Mouse (Mus musculus) kidney, postnatal 25 days (tissue): ENCODE data around the gene Tet2.
"Not testable (repeated sequence)": the region's sequence is repeated elsewhere in the genome, so short reads cannot be mapped to it uniquely, and the experiment has no call there.

ENCODE experiments used
- DNase-seq, 2 experiments: peaks; one replicate each; pipeline ENCODE4 v3.0.0; 2021; ENCODE audit warnings: mixed read lengths in 2 of 2

Gene Tet2

DNA sequence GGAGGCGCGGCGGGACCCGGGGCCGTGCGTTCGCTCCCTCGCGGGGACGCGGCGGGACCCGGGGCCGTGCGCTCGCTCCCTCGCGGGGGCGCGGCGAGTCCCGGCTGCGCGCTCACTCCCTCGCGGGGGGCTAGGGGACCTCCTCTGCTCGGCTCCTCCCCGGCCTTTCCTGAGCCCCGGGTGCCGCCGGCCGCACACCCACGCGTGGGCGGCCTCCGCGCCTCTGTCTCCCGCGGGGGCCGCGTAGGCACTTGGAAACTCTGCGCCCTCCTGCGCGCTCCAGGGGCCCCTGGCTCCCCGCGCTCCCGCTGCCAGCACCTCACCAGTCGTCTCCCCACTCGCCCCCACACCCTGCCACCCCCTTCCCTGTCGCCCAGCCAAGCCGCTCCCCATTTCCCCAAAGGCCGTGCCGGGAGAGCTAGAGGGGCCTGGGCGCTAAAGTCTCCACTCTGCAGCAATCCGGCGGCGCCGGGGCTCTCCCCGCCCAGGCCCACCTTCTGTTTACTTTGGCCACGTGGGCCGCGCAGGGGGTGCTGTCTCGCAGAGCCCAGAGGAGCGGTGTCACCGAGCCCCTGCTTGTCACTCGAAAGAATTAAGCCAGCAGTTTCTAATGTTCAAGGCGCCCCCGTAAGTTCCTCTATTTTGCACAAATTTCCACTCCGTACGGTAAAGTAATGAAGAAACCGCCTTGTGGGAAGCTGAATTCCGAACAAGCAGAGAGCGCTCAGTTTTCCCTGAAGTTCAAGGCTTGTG lies at the start of gene Tet2:
Tet2 (minus strand) TSS at position 589 of the 753 bp plus-strand sequence.
- peak; percentile 56 to 79 for DNase-seq

DNA sequence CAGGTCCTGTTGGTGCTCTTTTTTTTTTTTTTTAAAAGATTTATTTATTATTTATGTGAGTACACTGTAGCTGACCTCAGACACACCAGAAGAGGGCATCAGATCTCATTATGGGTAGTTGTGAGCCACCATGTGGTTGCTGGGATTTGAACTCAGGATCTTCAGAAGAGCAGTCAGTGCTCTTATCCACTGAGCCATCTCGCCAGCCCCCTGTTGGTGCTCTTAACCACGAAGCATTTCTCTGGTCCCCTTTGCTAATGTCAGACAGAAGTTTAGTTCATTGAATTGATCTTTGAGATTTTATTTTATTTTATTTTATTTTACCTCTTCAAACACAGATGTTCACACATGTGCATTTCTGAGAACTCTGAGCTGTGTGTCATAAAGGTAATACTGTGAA lies 48.1 kb upstream of the Tet2 start:
- DNase-seq = not testable (repeated sequence)

DNA sequence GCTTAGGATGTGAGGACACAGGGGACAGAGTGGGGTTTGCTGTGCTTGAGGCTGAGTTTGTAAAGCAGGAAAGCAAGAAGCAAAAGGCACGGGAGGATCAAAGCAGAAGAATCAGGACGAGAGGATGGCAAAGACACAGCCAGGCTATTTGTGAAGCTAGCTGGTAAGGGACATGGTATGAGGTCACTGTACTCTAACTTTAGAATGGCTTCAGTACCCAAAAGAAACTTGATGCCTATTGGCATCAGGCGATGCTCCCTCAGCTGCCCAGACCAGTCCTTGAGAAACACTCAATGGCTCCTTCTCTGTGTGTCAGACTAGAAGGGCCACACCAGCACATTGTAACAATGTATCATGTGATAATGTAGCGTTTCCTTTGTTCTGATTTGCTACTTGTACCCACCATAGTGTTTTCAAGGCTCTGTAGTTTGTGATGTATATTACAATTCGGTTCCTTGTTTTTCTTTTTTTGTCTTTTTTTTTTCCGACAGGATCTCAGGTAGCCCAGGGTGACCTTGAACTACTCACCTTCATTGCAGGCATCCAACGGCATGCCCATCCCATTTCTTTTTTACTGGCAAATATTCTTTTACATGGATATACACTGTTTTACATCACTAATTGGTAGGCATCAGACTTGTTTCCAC lies 45.7 kb upstream of the Tet2 start:
- no peak for DNase-seq

DNA sequence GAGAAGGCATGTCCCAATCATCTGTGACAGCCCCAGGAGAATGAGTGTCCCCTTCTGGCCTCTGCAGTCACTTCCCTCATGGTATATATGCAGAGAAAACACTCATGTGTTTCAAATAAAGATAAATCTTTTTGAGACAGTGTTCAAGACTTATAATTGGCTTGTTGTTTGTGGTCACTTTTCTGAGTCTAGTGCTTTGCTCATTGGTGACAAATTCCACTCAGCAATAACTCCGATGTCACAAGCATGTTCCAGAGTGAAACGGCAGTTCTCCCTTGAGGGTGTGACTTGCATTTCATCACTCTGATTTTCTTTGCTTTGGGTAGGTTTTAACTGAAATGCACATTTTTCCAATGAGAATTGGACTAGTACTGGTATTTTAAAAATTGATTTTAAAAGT lies 40.1 kb upstream of the Tet2 start:
- DNase-seq = no peak

DNA sequence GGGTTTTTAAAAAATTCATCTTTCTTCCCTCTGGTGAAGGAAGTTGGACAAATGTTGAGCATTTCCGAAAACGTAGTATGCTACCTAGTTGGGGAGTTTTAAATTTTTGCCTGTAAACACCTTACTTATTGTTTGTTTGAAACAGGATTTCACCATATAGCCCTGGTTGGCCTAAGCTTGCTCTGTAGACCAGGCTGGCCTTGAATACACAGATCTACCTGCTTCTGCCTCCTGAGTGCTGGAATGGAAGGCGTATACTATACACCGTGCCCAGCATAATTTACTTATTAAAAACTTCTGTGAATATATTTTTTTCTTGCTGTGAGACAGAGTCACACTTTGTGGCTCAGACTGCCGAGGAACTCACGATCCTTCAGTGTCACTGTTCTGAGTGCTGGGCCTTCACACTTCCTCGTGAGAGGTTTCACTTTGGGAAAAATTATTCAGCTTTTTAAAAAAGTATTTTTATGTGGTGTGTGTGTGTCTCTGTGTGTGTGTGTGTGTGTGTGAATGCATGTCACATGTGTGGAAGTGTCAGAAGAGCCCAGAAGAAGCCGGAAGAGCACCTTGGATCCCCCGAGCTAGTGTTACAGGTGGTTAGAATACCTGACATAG lies 38.6 kb upstream of the Tet2 start:
- no peak for DNase-seq

DNA sequence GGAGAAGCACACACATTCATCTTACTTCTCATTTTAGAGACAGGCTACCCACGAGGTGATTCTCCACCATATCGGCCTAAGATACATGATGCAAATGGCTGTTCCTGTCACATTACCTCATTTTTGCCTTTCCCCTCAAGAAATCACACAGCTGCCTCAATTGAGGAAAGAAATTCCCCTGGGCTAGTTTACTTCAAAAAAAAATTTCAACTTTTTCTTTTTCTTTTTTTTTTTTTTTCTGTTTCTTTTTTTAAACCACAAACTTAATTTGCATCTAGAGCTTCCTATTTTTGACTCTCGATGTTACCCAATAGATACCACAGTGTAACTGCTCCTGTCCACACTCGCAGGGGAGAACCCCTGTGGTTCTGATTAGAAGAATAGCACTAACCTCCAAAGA lies 38.0 kb upstream of the Tet2 start:
- no peak for DNase-seq

DNA sequence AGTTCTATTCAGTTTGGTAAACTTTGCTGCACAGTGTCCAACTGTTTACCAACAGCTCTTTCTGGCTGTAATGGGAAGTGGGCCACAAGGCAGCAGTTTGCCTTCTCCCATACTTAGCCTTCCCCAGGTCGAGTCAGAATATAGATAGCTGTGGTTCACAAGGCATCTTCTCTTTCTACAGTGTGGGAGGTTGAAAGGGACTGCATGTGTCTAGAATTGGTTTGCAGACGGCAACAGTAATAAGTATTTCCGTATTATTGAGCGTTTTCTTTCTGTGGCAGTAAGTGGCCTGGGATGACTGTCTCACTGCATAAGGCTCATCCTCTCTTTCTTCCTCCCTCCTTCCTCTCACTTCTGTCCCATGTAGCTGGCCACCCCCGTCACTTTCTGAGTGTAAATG lies 37.2 kb upstream of the Tet2 start:
- no peak for DNase-seq

DNA sequence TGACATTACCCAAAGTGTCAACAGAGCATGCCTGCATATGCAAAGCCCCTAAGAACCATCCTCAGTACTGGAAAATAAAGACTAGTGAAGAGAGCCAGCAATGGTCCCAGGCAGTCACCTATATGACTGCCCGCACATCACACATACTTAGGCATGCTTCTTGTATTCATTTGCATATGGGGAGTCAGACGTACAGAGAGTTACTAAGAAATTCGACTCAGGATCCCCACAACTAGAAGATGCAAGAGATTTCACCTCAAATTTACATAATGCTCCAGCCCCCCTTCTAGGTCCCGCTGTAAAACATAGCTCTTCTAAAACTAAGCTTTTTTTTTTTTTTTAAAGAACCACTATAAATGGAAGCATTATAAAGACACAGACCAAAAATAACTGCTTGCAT lies 36.6 kb upstream of the Tet2 start:
- no peak for DNase-seq

DNA sequence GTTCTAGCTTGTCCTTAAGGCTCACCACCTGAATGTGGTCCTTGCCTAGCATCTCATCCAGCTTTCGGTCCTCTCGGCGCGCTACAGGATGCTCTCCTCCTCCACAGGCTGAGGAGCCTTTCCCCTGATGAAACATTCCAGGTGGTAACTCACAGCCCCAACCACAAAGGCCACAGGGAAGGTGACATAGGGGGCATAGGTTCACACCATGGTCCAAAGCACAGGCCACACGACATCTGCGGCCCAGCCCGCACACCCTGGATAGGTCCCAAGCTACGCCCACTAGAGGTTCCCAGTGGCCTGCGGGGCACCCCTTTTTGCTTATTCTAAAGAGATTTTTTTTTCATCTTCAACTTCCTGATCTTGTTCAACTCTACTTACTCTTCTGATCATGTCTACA lies 34.7 kb upstream of the Tet2 start:
- no peak for DNase-seq

DNA sequence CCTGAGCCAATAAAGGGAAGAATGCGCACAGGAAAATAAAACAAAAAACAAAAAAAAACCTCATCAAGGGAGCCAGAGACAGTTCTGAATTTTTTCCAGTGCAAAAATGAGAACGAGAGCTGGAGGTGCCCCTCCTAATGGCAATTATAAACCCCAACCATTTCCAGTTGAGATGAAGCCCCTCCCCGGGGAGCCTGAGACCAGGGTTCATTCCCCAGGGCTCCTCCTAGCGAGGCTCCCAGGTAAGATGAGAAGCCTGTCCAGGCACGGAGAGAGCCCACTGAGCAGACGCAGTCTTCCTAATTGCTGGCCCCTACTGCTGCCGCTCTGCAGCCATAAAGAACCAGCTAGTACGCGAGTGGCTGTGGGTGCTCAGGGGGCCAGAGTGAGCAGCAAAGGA lies 34.2 kb upstream of the Tet2 start:
- DNase-seq = no peak

DNA sequence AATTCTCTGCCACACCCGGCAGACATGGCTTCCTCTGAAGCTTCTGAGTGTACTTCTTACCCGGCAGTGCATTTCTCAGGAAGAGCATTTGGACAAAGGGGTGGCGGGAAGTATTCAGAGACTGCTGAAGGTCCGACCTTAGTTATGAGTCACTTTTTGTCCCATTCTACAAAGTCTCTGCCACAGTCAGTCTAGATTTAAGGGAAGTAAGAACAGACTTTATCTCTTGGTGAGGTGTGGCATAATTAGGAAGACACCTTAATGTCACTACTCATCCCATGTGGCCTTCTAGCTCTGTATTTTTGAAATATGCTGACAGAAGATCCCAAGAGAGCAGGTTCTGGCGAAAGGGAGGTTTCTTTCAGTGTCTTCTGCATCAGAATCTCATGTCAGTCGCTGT lies 30.0 kb upstream of the Tet2 start:
- DNase-seq = no peak

DNA sequence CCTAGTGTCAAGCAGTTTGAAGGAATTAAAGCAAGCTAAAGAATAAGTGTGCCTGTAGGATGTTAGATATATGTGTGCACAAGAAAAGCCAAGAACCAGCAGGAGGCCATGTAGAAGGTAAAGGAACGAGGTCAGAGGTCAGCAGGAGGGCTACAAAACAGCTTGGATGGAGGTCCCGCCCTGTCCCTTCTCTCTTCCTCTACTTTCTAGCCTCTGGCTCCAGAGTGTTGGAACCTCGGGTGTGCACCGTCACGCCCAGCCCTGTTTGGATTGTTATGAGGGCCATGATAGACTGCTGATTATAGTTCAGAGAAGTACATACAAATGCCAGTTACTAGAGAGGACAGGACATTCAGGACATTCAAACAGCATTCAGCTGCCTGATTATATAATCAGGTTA lies 27.0 kb upstream of the Tet2 start:
- DNase-seq = no peak

DNA sequence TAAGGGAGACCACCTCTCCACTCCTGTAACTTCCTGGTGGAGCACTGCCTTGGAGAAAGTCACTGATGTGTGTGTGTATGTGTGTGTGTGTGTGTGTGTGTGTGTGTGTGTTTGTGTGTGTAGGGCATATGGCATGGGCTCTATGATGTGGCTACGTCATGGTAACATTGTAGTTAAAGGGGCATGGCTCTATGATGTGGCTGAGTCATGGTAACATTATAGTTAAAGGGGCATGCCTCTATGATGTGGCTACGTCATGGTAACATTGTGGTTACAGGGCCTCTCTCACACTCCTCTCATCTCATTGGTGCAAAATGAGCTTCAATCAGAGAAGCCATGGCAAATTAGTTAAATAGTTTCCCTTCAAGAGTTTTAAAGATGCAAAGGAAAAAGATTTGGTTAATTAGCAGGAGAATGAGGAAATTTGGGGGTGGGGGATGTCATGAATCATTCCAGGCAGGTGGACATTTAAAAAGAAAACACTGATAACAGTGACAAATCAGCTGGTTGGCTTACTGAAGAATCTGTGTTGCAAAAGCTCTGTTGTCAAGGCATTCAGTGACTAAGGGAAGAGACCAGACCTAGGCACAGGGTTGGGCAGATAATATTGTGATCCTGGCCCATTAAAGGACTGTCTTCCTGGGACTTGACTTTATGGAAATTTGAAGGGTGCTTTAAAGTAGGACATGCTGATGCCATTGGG lies 18.7 kb upstream of the Tet2 start:
- no peak for DNase-seq

DNA sequence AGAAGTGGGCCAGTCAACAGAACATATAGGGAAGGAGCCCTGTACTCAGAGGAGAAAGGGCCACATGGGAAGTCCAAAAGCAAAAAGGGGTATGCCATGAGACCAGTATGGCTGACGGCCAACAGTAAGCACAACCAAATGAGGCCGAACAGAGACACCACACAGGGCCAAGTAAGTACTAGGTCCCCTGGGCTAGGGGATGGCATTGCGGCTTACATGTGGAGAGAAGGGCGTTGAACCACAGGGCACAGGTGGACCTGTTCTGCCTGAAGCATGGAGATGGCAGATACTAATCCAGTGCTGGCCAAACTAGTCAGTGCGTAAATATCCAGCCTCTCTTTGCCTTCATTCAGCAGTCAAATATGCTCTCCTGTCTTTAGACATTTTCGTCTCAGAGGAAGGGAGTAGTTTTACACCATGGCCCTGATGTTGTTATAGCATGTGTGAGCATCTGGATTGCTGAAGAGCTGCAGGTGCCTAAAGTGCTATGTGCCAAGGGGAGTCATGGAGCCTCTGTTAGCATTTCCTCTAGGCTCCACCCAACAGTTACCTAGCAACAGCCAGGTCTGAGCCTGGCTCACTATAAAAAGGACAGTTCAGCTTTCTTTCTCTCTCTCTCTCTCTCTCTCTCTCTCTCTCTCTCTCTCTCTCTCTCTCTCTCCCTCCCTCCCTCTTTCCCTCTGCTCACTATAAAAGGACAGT lies 14.6 kb upstream of the Tet2 start:
- no peak for DNase-seq

DNA sequence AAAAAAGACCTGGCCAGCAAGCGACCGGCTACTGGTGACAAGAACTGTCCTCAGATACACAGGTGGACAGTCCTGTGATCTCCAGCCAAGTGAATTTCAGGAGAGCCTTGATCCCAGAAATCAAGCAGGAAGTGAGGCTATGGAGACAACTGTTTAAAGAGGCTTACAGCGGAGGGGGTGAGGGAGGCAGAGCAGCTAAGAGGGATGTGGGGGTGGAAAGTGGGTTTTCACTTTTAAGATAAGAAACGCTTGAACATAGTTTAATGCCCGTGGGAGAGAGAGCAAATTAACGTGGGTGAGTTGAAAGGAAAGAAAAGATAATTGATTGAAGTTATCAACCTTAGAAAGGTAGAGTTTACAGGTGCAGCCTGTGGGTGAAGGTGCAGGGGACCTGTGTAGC lies 12.7 kb upstream of the Tet2 start:
- no peak for DNase-seq

DNA sequence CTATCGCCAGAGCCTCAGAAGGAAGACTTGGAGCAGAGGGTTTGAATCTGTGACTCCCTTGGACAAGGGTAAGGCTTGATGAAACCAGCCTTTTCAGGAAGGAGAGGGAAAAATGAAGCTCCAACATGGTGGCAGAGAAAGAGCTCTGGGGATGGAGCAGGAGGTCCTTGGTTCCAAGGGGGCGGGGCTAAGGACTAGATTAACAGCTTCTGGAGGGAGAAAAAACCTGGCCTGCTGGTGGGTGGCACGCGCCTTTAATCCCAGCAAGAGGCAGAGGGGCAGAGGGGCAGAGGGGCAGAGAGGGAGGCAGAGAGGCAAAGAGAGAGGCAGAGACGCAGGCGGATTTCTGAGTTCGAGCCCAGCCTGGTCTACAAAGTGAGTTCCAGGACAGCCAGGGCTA lies 12.2 kb upstream of the Tet2 start:
- DNase-seq = no peak

DNA sequence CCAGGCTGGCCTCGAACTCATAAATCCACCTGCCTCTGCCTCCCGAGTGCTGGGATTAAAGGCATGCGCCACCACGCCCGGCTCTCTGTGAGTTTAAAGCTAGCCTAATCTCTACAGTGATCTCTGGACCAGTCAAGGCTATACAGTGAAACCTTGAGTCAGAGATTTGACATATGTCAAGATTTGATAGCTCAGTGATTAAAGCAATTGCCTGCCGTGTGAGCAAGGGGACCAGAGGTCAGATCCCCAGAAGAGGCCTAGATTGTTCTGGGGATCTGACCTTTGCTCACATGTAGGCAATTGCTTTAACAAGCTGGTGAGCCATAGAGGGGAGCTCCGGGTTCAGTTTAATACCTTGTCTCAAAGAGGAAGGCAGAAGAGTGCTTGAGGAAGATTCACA lies 10.4 kb upstream of the Tet2 start:
- no peak for DNase-seq

DNA sequence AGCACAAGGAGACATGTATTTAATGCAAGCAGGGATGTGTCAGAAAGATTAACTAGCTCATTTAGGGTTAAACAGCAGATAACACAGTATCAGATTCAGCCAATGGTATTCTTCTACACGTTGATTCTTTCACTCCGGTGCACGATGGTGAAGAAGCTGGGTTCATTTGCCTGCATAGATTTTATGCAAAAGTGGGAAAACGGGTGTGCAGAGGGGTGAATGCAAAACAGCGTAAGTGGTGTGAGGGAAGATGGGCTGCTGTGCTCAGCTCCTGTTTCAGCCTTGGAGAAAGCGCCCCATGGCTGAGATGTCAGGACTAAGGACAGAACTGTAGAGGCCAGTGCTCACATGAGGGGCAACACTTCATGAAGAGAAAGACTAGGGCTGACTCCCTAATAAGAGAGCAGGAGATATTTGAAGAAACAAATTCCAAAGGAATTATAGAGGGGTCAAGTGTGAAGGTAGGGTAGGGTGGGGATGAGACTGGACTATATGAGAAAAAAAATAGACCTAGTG lies 9.7 kb upstream of the Tet2 start:
- no peak for DNase-seq

DNA sequence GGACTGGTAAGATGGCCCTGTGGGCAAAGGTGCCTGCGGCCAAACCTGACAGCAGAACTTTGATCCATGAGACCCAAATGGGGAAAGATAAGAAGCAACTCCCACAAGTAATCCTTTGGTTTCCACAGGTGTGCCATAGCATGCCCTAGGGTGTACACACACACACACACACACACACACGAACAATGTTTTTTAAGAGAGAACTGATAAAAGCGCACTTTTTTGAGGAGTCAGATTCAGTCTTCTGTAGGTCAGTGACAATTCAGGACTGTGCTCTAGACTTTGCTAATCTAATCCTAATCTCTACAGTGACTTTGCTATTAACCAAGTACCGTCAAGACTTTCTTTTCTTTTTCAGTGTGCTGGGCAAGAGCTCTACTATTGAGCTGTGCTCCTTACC lies 9.2 kb upstream of the Tet2 start:
- no peak for DNase-seq

DNA sequence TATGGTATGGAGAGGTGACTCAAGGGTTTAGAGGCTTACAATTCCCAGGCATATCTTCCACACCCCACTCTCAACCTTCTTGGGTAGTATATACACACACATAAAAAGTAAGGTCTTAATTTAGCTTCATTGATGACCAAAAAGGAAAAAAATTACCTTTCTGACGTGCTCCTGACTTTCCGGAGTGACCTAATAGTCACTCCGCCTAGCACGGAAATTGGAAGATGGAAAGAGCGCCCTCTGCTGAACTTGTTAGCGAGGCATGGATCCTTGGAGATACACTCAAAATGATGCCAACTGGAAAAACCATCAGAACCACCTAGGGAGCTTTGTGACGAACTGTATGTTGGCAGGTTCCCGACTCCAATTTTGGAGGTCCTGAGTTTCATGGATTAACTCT lies 7.0 kb upstream of the Tet2 start:
- peak in 1 of 2 experiments; percentile 37 for DNase-seq

DNA sequence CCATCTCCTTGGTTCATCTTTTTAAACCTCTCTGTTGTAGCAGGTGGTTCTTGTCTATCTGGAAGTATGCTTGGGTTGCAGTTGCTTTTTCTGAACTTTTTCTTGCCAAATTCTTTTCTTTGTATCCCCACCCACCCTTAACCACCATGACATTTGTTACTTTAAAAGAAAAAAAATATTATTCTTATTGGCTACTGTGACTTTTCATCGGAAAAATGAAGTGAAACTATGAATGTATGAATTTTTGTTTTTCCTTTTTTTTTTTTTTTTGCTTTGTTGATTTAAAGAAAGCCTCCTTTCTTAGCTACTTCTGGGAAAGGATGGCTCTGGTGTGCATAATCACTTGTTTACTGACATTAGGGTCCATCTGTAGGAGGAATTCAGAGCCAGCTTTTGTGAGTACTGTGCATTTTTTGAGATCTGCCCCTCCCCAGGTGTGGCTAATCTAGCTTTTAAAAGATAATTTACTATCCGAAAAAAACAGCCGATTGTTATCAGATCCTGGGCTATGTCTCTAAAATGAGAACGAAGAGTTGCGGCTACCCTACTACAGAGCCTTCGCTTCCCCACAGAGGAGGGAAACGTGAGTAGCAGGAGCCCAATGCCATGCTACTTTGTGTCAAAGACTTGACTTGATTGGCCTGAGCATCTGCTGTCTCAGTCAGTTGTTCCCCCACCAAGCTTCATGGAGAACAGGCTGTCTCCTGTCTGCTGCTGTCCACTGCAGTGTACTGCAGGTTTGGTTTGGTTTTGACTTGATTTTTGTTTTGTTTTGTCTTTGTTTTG lies 4.6 kb upstream of the Tet2 start:
- DNase-seq = no peak

DNA sequence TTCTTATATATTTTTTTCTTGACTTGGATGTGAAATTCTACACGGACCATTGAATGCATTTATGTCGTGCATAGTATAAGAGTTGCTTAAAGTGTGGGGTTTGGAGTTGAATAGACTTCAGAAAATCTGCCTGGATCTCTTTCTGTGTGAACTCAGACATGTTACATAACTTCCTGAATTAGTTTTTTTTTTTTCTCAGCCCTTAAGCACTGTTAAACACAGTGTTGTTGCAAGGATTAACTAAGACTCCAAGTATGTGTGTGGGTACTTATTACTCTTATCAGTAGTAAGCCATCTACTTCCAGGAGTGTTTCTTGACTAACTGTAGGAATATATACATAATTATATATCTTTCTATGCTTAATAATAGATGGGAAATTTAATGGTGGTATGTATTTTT lies 3.7 kb upstream of the Tet2 start:
- no peak for DNase-seq
